Mouse (Mus musculus): ENCODE measurements at regions not wholly inside any gene's neighbourhood (a gene's known extent, or its start where the extent isn't known, plus 50 kb on each side); places are given as distances from the start of the nearest gene placed in this dataset.

- Histone ChIP-seq H3K27ac (ENCODE audit: insufficient read depth, low read depth, low read length) (no peak overlapping the region), H3K4me1 (ENCODE audit: control insufficient read depth, insufficient read depth, low read length) (no peaks in the 10 kb centered on the region), H3K27me3 (replicated peaks; ENCODE audit: control insufficient read depth, insufficient read depth, low read length) (no peaks in the 10 kb centered on the region), H3K4me3 (ENCODE audit: insufficient read depth, low read depth, low read length) (no peak overlapping the region), H3K36me3 (ENCODE audit: control insufficient read depth, insufficient read depth, low read length) (no peaks in the 10 kb centered on the region)
- no peak for TF ChIP-seq CTCF (conservative IDR thresholded peaks at IDR 0.05; ENCODE audit: insufficient read depth, insufficient read length, low read depth, low read length)
- TF ChIP-seq POLR2A (IDR thresholded peaks at IDR 0.05; ENCODE audit: low read depth, low read length) = no peak
- WGBS = 85% methylated on average over 2 of the region's 2 CpGs
- no peak for DNase-seq
These were observed 2681.4 kb upstream of the Gm7489 start for GRCm38 (mm10) chr15:51203351-51203750.

GRCm38 (mm10) chr15:51206050-51206449 lies 2678.7 kb upstream of the Gm7489 start:
- Histone ChIP-seq H3K4me1 (ENCODE audit: control insufficient read depth, insufficient read depth, low read length) (no peaks in the 10 kb centered on the region), H3K27me3 (replicated peaks; ENCODE audit: control insufficient read depth, insufficient read depth, low read length) (no peaks in the 10 kb centered on the region), H3K36me3 (ENCODE audit: control insufficient read depth, insufficient read depth, low read length) (no peaks in the 10 kb centered on the region), H3K27ac (ENCODE audit: insufficient read depth, low read depth, low read length) (no peak overlapping the region), H3K4me3 (ENCODE audit: insufficient read depth, low read depth, low read length) (no peak overlapping the region)
- 63% methylated on average over 3 of the region's 3 CpGs for WGBS
- DNase-seq = no peak
- TF ChIP-seq POLR2A (IDR thresholded peaks at IDR 0.05; ENCODE audit: low read depth, low read length) (no peak), CTCF (conservative IDR thresholded peaks at IDR 0.05; ENCODE audit: insufficient read depth, insufficient read length, low read depth, low read length) (no peak)

- H3K4me1 ChIP-seq (ENCODE audit: control insufficient read depth, insufficient read depth, low read length) = no peaks in the 10 kb centered on the region
- WGBS = 70% methylated on average over 2 of the region's 2 CpGs
- no peak overlapping the region for H3K4me3 ChIP-seq (ENCODE audit: insufficient read depth, low read depth, low read length)
- TF ChIP-seq POLR2A (IDR thresholded peaks at IDR 0.05; ENCODE audit: low read depth, low read length) (no peak), CTCF (conservative IDR thresholded peaks at IDR 0.05; ENCODE audit: insufficient read depth, insufficient read length, low read depth, low read length) (no peak)
- DNase-seq = no peak
- no peak overlapping the region for H3K27ac ChIP-seq (ENCODE audit: insufficient read depth, low read depth, low read length)
- H3K36me3 ChIP-seq (ENCODE audit: control insufficient read depth, insufficient read depth, low read length) = no peaks in the 10 kb centered on the region
- H3K27me3 ChIP-seq (replicated peaks; ENCODE audit: control insufficient read depth, insufficient read depth, low read length) = no peaks in the 10 kb centered on the region
These were observed 2677.9 kb upstream of the Gm7489 start for GRCm38 (mm10) chr15:51206773-51207172.

GRCm38 (mm10) chr15:51234873-51235272 lies 2649.8 kb upstream of the Gm7489 start:
- WGBS = 24% methylated on average over 1 of the region's 1 CpGs
- DNase-seq = peak; percentile 22
- Histone ChIP-seq H3K27me3 (replicated peaks; ENCODE audit: control insufficient read depth, insufficient read depth, low read length) (no peaks in the 10 kb centered on the region), H3K4me1 (ENCODE audit: control insufficient read depth, insufficient read depth, low read length) (no peaks in the 10 kb centered on the region), H3K27ac (ENCODE audit: insufficient read depth, low read depth, low read length) (peak overlapping the region; percentile 71; the same call in 1 of the 2 replicates), H3K36me3 (ENCODE audit: control insufficient read depth, insufficient read depth, low read length) (no peaks in the 10 kb centered on the region), H3K4me3 (ENCODE audit: insufficient read depth, low read depth, low read length) (no peak overlapping the region)
- TF ChIP-seq CTCF (conservative IDR thresholded peaks at IDR 0.05; ENCODE audit: insufficient read depth, insufficient read length, low read depth, low read length) = no peak
- TF ChIP-seq POLR2A (IDR thresholded peaks at IDR 0.05; ENCODE audit: low read depth, low read length) = no peak

GRCm38 (mm10) chr15:51244596-51244995 lies 2640.1 kb upstream of the Gm7489 start:
- DNase-seq = no peak
- 99% methylated on average over 2 of the region's 2 CpGs for WGBS
- no peaks in the 10 kb centered on the region for H3K27me3 ChIP-seq (replicated peaks; ENCODE audit: control insufficient read depth, insufficient read depth, low read length)
- TF ChIP-seq CTCF (conservative IDR thresholded peaks at IDR 0.05; ENCODE audit: insufficient read depth, insufficient read length, low read depth, low read length) (no peak), POLR2A (IDR thresholded peaks at IDR 0.05; ENCODE audit: low read depth, low read length) (no peak)
- H3K4me3 ChIP-seq (ENCODE audit: insufficient read depth, low read depth, low read length) = no peak overlapping the region
- no peak overlapping the region for H3K27ac ChIP-seq (ENCODE audit: insufficient read depth, low read depth, low read length)
- no peaks in the 10 kb centered on the region for H3K36me3 ChIP-seq (ENCODE audit: control insufficient read depth, insufficient read depth, low read length)
- H3K4me1 ChIP-seq (ENCODE audit: control insufficient read depth, insufficient read depth, low read length) = no peaks in the 10 kb centered on the region

GRCm38 (mm10) chr15:51247259-51247658 lies 2637.4 kb upstream of the Gm7489 start:
- no peak overlapping the region for H3K4me3 ChIP-seq (ENCODE audit: insufficient read depth, low read depth, low read length)
- no peak for TF ChIP-seq POLR2A (IDR thresholded peaks at IDR 0.05; ENCODE audit: low read depth, low read length)
- TF ChIP-seq CTCF (conservative IDR thresholded peaks at IDR 0.05; ENCODE audit: insufficient read depth, insufficient read length, low read depth, low read length) = no peak
- H3K36me3 ChIP-seq (ENCODE audit: control insufficient read depth, insufficient read depth, low read length) = no peaks in the 10 kb centered on the region
- H3K27me3 ChIP-seq (replicated peaks; ENCODE audit: control insufficient read depth, insufficient read depth, low read length) = no peaks in the 10 kb centered on the region
- no peaks in the 10 kb centered on the region for H3K4me1 ChIP-seq (ENCODE audit: control insufficient read depth, insufficient read depth, low read length)
- DNase-seq = no peak
- H3K27ac ChIP-seq (ENCODE audit: insufficient read depth, low read depth, low read length) = no peak overlapping the region
- 76% methylated on average over 5 of the region's 5 CpGs for WGBS

- no peaks in the 10 kb centered on the region for H3K4me1 ChIP-seq (ENCODE audit: control insufficient read depth, insufficient read depth, low read length)
- no peaks in the 10 kb centered on the region for H3K27me3 ChIP-seq (replicated peaks; ENCODE audit: control insufficient read depth, insufficient read depth, low read length)
- no peak for TF ChIP-seq POLR2A (IDR thresholded peaks at IDR 0.05; ENCODE audit: low read depth, low read length)
- no peak for TF ChIP-seq CTCF (conservative IDR thresholded peaks at IDR 0.05; ENCODE audit: insufficient read depth, insufficient read length, low read depth, low read length)
- no peak overlapping the region for H3K27ac ChIP-seq (ENCODE audit: insufficient read depth, low read depth, low read length)
- DNase-seq = no peak
- no peaks in the 10 kb centered on the region for H3K36me3 ChIP-seq (ENCODE audit: control insufficient read depth, insufficient read depth, low read length)
- WGBS = 67% methylated on average over 8 of the region's 8 CpGs
- H3K4me3 ChIP-seq (ENCODE audit: insufficient read depth, low read depth, low read length) = no peak overlapping the region
These were observed 2636.5 kb upstream of the Gm7489 start for GRCm38 (mm10) chr15:51248034-51248788.
